Mouse (Mus musculus) layer of hippocampus, adult 9-10 months (tissue): ENCODE results near the gene Slfn1.
"Not testable (repeated sequence)": the region's sequence is repeated elsewhere in the genome, so short reads cannot be mapped to it uniquely, and the experiment has no call there.

Experiments
- DNase-seq: peaks from one replicate; pipeline ENCODE4 v3.0.0; 2022; ENCODE audit warnings: low spot score

Slfn1 gene

GRCm38 (mm10) chr11:83116597-83117227 lies at the start of gene Slfn1:
Slfn1 (plus strand) TSS chr11:83116849.
- DNase-seq = no peak

GRCm38 (mm10) chr11:83067982-83068694 lies 48.5 kb upstream of the Slfn1 start:
- DNase-seq = no peak

- DNase-seq = no peak
These were observed 46.2 kb upstream of the Slfn1 start for GRCm38 (mm10) chr11:83070321-83070970.

GRCm38 (mm10) chr11:83077714-83078422 lies 38.8 kb upstream of the Slfn1 start:
- DNase-seq = no peak

GRCm38 (mm10) chr11:83078423-83079140 lies 38.1 kb upstream of the Slfn1 start:
- DNase-seq = no peak

GRCm38 (mm10) chr11:83079487-83080199 lies 37.0 kb upstream of the Slfn1 start:
- no peak for DNase-seq

- no peak for DNase-seq
These were observed 33.7 kb upstream of the Slfn1 start for GRCm38 (mm10) chr11:83082741-83083473.

- no peak for DNase-seq
These were observed 32.5 kb upstream of the Slfn1 start for GRCm38 (mm10) chr11:83084161-83084560.

- DNase-seq = no peak
These were observed 31.9 kb upstream of the Slfn1 start for GRCm38 (mm10) chr11:83084761-83085160.

- peak; percentile 10 for DNase-seq
These were observed 1.5 kb upstream of the Slfn1 start for GRCm38 (mm10) chr11:83115138-83115537.

GRCm38 (mm10) chr11:83118056-83118455 lies 1.4 kb downstream of the Slfn1 start:
- DNase-seq = no peak

- no peak for DNase-seq
These were observed 4.6 kb downstream of the Slfn1 start for GRCm38 (mm10) chr11:83121131-83121685.

GRCm38 (mm10) chr11:83123198-83123597 lies 6.5 kb downstream of the Slfn1 start:
- DNase-seq = no peak

GRCm38 (mm10) chr11:83124906-83125305 lies 8.3 kb downstream of the Slfn1 start:
- DNase-seq = no peak

GRCm38 (mm10) chr11:83125633-83126032 lies 9.0 kb downstream of the Slfn1 start:
- not testable (repeated sequence) for DNase-seq

GRCm38 (mm10) chr11:83137253-83137652 lies 20.6 kb downstream of the Slfn1 start:
- not testable (repeated sequence) for DNase-seq

GRCm38 (mm10) chr11:83148939-83149338 lies 32.3 kb downstream of the Slfn1 start:
- not testable (repeated sequence) for DNase-seq
